Comparison of ENCODE assay signal across 18 mouse cellular contexts in the genomic region with DNA sequence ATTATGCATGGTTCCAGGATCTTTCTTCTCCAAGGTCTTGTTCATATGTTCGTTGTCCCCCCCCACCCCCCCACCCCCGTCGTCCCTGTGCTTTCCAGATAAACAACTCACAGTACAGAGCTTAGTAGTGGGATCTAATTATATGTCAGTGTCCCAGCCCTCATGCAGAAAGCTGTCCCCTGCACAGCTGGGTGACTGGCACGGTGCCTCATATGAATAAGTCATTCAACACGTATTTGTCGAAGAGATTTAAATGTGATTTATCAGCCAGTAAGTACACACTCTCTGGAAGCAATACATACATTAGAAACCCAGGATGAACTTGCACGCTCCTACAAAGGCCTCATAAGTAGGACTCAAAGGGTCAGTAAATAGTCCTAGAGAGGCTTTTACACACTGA.
DNase-seq lines count a peak whose midpoint lies in the region; ATAC-seq and TF ChIP-seq lines count a peak whose summit lies in the region.
"Had no signal": no experiment of that assay in that cellular context is flagged by ENCODE, and none has a peak within 500 bp of the region (broad histone marks: within the 10 kb centered on the region; RNA-seq: fewer than 3 reads in every experiment).

No protein-coding gene starts in this region.

- no peaks in the 10 kb centered on the region for H3K27me3 ChIP-seq in lung, embryonic 16.5 days (ENCODE audit: control insufficient read depth, insufficient read depth, low read depth, low read length)
- no peaks in the 10 kb centered on the region for H3K27me3 ChIP-seq in forebrain, postnatal 0 days (ENCODE audit: insufficient read depth, low read length)
- H3K27me3 ChIP-seq in hindbrain, embryonic 10.5 days (ENCODE audit: insufficient read depth, poor library complexity, severe bottlenecking) = no peaks in the 10 kb centered on the region
- H3K27me3 ChIP-seq: liver, embryonic 15.5 days had no signal

- ATAC-seq in lung, embryonic 16.5 days (ENCODE audit: low read depth) = peak; percentile 62
- ATAC-seq in forebrain, postnatal 0 days = peak; percentile 56
- ATAC-seq: intestine, embryonic 16.5 days had no signal

- no peak overlapping the region for H3K4me2 ChIP-seq in lung, embryonic 16.5 days (ENCODE audit: low read depth, low read length)
- H3K4me2 ChIP-seq in forebrain, postnatal 0 days (ENCODE audit: low read depth) = no peak overlapping the region
- H3K4me2 ChIP-seq: hindbrain, embryonic 14.5 days; liver, embryonic 15.5 days had no signal

- H3K36me3 ChIP-seq in lung, embryonic 16.5 days (ENCODE audit: control insufficient read depth, insufficient read depth, low read length) = no peaks in the 10 kb centered on the region
- H3K36me3 ChIP-seq in forebrain, postnatal 0 days (ENCODE audit: insufficient read depth) = peaks cover 4% of the 10 kb centered on the region; the same call in 1 of the 2 replicates
- H3K36me3 ChIP-seq in hindbrain, embryonic 10.5 days = no peaks in the 10 kb centered on the region
- H3K36me3 ChIP-seq: limb, embryonic 10.5 days had no signal

- H3K27ac ChIP-seq in lung, embryonic 16.5 days (ENCODE audit: low read length) = 0 out of 2 replicates have a peak overlapping the region, but pooled peaks have one; percentile 22
- no peak overlapping the region for H3K27ac ChIP-seq in forebrain, postnatal 0 days (ENCODE audit: low read depth, low read length)
- H3K27ac ChIP-seq in hindbrain, embryonic 10.5 days = no peak overlapping the region
- H3K27ac ChIP-seq: hindbrain, embryonic 14.5 days; kidney, postnatal 0 days; limb, embryonic 10.5 days; liver, embryonic 15.5 days had no signal

- H3K4me1 ChIP-seq in lung, embryonic 16.5 days (replicated peaks; ENCODE audit: control insufficient read depth, insufficient read depth, low read length) = peaks cover 11% of the 10 kb centered on the region
- H3K4me1 ChIP-seq in forebrain, postnatal 0 days (ENCODE audit: insufficient read depth) = peaks cover 4% of the 10 kb centered on the region; the same call in 1 of the 2 replicates
- H3K4me1 ChIP-seq in hindbrain, embryonic 10.5 days (replicated peaks) = peaks cover 20% of the 10 kb centered on the region

- no peak overlapping the region for H3K9ac ChIP-seq in lung, embryonic 16.5 days (ENCODE audit: low read length)
- H3K9ac ChIP-seq in forebrain, postnatal 0 days = no peak overlapping the region
- H3K9ac ChIP-seq: hindbrain, embryonic 14.5 days; liver, embryonic 15.5 days had no signal

- no peak for TF ChIP-seq CTCF in forebrain, postnatal 0 days (IDR thresholded peaks at IDR 0.05; ENCODE audit: low read depth)

- 26% methylated on average over 7 of the region's 7 CpGs for WGBS in lung, embryonic 16.5 days
- WGBS in forebrain, postnatal 0 days = 32% methylated on average over 7 of the region's 7 CpGs
- WGBS in hindbrain, embryonic 10.5 days = 82% methylated on average over 7 of the region's 7 CpGs

- peak; percentile 40 to 62 for DNase-seq in cerebellum, postnatal 10 days
- DNase-seq in cerebellum, adult 8-10 months = no peak
- DNase-seq in kidney, postnatal 10 days = peak; percentile 34
- no peak for DNase-seq in kidney, postnatal 36 days
- DNase-seq in lung, postnatal 36 days = no peak
- DNase-seq in forebrain, postnatal 0 days = no peak
- no peak for DNase-seq in hindbrain, embryonic 10.5 days (ENCODE audit: low spot score)
- DNase-seq: adrenal gland, adult 8-10 months; cerebellum, adult 2 months; gastrocnemius, postnatal 36 days; right cerebral cortex, postnatal 25 days; thymus, adult 2 months had no signal

- no peak overlapping the region for H3K4me3 ChIP-seq in lung, embryonic 16.5 days (ENCODE audit: low read length)
- no peak overlapping the region for H3K4me3 ChIP-seq in forebrain, postnatal 0 days (ENCODE audit: low read depth, low read length)
- H3K4me3 ChIP-seq in hindbrain, embryonic 10.5 days = no peak overlapping the region
- H3K4me3 ChIP-seq: limb, embryonic 10.5 days; liver, embryonic 15.5 days had no signal

- H3K9me3 ChIP-seq in lung, embryonic 16.5 days (ENCODE audit: control insufficient read depth, low read length) = no peaks in the 10 kb centered on the region
- no peaks in the 10 kb centered on the region for H3K9me3 ChIP-seq in forebrain, postnatal 0 days (ENCODE audit: low read length)
- no peaks in the 10 kb centered on the region for H3K9me3 ChIP-seq in hindbrain, embryonic 10.5 days
- H3K9me3 ChIP-seq: limb, embryonic 10.5 days; liver, embryonic 15.5 days had no signal

Comparison
In these comparisons a context has a peak if more than half of its experiments do, and no peak if none do; other contexts are left out.
1. DNase-seq: peak in cerebellum, postnatal 10 days (2 of 2) and kidney, postnatal 10 days (single experiment); none in cerebellum, adult 8-10 months (single experiment), kidney, postnatal 36 days (0 of 2), lung, postnatal 36 days (single experiment), forebrain, postnatal 0 days (single experiment) and hindbrain, embryonic 10.5 days (single experiment).